Mouse (Mus musculus) stomach, postnatal 0 days (tissue): Measurements from ENCODE around the gene Snorc. TPM values are rescaled to one million over a fixed set of nuclear protein-coding genes. Genes with fewer than 3 reads are reported as not detected.
A peak's percentile ranks its signal among the peaks of the same experiment; 100 is the strongest.

Experiments used
- ATAC-seq: fragments of 200-750 bp; cut with Nextera tagmentation; 2 replicates; pipeline ENCODE4 v1.8.0; 2017; ENCODE audit not compliant: low FRiP score, low TSS enrichment
- DNase-seq: peaks from one replicate; pipeline ENCODE4 v3.0.0-alpha.2; 2016; ENCODE audit warnings: low spot score
- H3K27ac ChIP-seq: fragments of 300-500 bp; sonication (generic); replicated peaks from 2 replicates; pipeline ENCODE4 v1.5.1; 2014; ENCODE audit warnings: mild to moderate bottlenecking, control low read depth
- H3K27me3 ChIP-seq: fragments of 300-500 bp; sonication (generic); 2 replicates; pipeline ENCODE4 v1.6.1; 2014; ENCODE audit warnings: low read length; ENCODE audit not compliant: control insufficient read depth, insufficient read depth
- H3K36me3 ChIP-seq: fragments of 300-500 bp; sonication (generic); 2 replicates; pipeline ENCODE4 v1.6.1; 2014; ENCODE audit warnings: low read length, mixed read lengths; ENCODE audit not compliant: control insufficient read depth, insufficient read depth
- H3K4me1 ChIP-seq: fragments of 300-500 bp; sonication (generic); replicated peaks from 2 replicates; pipeline ENCODE4 v1.6.1; 2014; ENCODE audit warnings: antibody characterized with exemption; ENCODE audit not compliant: control insufficient read depth, insufficient read depth
- H3K4me2 ChIP-seq: fragments of 300-500 bp; sonication (generic); replicated peaks from 2 replicates; pipeline ENCODE4 v1.6.1; 2014; ENCODE audit warnings: low read depth, mild to moderate bottlenecking, control low read depth, moderate library complexity
- H3K4me3 ChIP-seq: fragments of 300-500 bp; sonication (generic); 2 replicates; pipeline ENCODE4 v1.5.1; 2014; ENCODE audit warnings: low read depth, low read length, control low read depth
- H3K9ac ChIP-seq: fragments of 300-500 bp; sonication (generic); 2 replicates; pipeline ENCODE4 v1.6.1; 2014; ENCODE audit warnings: mild to moderate bottlenecking, low read length, control low read depth, mixed read lengths
- H3K9me3 ChIP-seq: fragments of 300-500 bp; sonication (generic); 2 replicates; pipeline ENCODE4 v1.6.1; 2016; ENCODE audit warnings: low read length; ENCODE audit not compliant: control insufficient read depth
- CTCF ChIP-seq: IDR thresholded peaks from 2 replicates; pipeline ENCODE4 v1.5.1; 2016; ENCODE audit warnings: antibody characterized with exemption, low read depth, mild to moderate bottlenecking, moderate library complexity
- EP300 ChIP-seq: optimal IDR thresholded peaks from 2 replicates; pipeline ENCODE3; 2016; ENCODE audit warnings: antibody characterized with exemption
- WGBS: fragments of 180-500 bp; shearing (Covaris S2); extraction: QIAGEN DNeasy Blood & Tissue Kit; methylation state at CpG from one replicate; pipeline ENCODE4 v1.1.7; 2014; 5-methylcytosine and 5-hydroxymethylcytosine counted together
- polyA plus RNA-seq: library from polyadenylated mRNA; unstranded; fragments of >200 nt; fragmentation: Nextera tagmentation; extraction: Ambion mirVana; gene quantifications from 2 replicates; pipeline ENCODE4 v1.2.1, GENCODE M21; 2015

Snorc gene
- polyA plus RNA-seq, 1 experiment from 2014 or later: not detected

DNA sequence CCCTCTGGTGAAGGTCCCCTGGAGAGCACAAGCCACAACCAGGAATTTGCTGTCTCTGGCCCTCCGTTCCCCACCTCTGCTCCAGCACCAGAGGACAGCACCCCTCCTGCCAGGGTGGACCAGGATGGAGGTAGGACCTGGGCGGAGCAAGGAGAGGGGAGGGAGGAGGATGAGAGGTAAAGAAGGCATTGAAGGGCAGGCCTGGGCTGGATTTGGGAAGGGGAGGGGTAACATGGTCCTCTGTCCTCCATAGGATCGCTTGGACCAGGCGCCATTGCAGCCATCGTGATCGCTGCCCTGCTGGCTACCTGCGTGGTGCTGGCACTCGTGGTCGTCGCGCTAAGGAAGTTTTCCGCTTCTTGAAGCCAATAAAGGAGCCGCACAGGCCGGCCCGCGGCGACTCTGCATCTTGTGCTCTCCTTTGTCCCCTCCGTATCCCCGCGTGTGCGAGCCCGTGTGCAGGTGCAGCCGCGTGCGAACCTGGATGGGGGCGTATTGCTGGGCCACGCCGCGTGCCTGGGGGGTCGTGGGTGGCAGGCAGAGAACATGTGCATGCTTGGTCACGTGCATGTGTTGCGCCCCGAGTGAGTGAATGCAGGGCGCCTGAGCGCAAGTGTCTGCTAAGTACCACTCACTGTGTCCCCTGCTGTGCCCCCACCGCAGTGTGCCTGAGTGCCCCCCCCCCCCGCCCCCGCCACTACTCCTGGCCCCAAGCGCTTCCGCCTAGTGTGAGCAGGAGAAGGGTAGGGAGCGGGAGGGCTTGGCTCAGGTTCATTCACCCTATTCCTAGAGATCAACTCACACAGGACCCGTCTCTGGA lies 5.2 kb downstream of the Snorc start:
- Histone ChIP-seq H3K4me3 (0 out of 2 replicates have a peak overlapping the region, but pooled peaks have one; percentile 4), H3K4me1 (no peaks in the 10 kb centered on the region), H3K27ac (no peak overlapping the region), H3K36me3 (no peaks in the 10 kb centered on the region), H3K4me2 (peak overlapping the region; percentile 38), H3K9me3 (no peaks in the 10 kb centered on the region), H3K9ac (no peak overlapping the region), H3K27me3 (no peaks in the 10 kb centered on the region)
- DNase-seq (no peak), ATAC-seq (no peak; the same call in 1 of the 2 replicates)
- WGBS: 2% methylated on average over 36 of the region's 42 CpGs
- TF ChIP-seq EP300 (no peak), CTCF (no peak)

DNA sequence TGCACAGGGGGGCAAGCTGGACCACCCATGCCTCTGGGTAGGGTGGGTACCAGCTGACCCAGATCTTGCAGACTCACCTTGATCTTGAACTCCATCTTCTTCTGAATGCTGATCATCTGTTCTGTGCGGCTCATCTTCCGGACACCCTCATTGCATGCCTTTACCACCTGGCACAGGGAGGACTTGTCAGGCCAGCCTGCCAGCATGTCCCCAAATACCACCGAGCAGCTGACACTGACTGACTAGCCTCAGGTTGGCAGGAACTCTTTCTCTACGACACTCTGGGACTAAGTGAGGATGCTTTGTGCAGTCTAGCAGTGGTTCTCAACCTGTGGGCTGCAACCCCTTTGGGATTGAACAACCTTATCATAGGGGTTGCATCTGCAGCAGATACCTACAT lies 12.5 kb downstream of the Snorc start:
- Histone ChIP-seq H3K4me3 (no peak overlapping the region), H3K9ac (no peak overlapping the region), H3K4me2 (no peak overlapping the region), H3K4me1 (no peaks in the 10 kb centered on the region), H3K27ac (no peak overlapping the region), H3K9me3 (no peaks in the 10 kb centered on the region), H3K36me3 (no peaks in the 10 kb centered on the region), H3K27me3 (no peaks in the 10 kb centered on the region)
- ATAC-seq (no peak), DNase-seq (no peak)
- TF ChIP-seq CTCF (no peak), EP300 (no peak)
- WGBS: 83% methylated on average over 4 of the region's 4 CpGs

DNA sequence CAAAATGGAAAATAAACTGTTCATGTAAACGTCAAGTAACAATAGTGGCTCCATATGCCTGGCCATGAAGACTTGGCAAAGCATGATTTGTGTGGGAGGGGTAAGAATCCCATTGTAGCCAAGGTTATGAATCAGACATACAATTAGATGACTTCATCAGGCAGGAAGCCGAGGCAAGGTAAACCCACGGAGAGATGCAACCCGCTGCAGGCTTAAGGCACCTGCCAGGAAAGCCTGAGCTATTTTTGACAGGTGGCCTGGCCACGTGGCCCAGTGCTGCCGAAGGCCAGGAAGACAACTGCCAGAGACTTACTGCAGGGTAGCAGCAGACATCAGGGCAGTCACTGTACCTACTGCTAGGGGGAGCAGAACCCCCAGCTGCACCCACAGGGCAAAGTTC lies 16.3 kb downstream of the Snorc start:
- Histone ChIP-seq H3K27me3 (no peaks in the 10 kb centered on the region), H3K4me3 (no peak overlapping the region), H3K9me3 (no peaks in the 10 kb centered on the region), H3K27ac (no peak overlapping the region), H3K36me3 (no peaks in the 10 kb centered on the region), H3K9ac (no peak overlapping the region), H3K4me2 (no peak overlapping the region), H3K4me1 (no peaks in the 10 kb centered on the region)
- no peak for TF ChIP-seq EP300
- no peak for TF ChIP-seq CTCF
- no peak for DNase-seq
- ATAC-seq: no peak
- 32% methylated on average over 6 of the region's 6 CpGs for WGBS

DNA sequence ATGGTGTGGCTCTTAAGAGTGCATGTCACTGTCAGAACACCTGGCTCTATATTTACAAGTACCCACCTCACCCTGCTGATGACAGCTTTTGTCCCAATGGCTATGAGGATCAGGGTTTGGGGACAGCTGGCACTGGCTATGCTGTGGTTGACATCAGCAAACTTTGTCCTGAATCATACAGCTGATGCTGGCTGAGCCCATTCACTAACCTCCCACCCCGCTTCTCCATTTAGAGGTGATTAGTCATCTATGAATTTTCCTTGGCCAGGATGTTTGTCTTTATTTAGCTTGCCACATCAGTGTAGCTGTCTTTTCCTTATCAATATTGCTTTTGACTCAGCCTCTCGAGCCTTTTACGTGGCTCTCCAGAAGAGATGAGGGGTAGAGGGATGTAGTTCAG lies 22.2 kb downstream of the Snorc start:
- H3K27me3 ChIP-seq: no peaks in the 10 kb centered on the region
- H3K9ac ChIP-seq: no peak overlapping the region
- ATAC-seq (no peak), DNase-seq (no peak)
- H3K4me3 ChIP-seq: no peak overlapping the region
- no peaks in the 10 kb centered on the region for H3K36me3 ChIP-seq
- WGBS: 57% methylated on average over 3 of the region's 3 CpGs
- H3K27ac ChIP-seq: 0 out of 2 replicates have a peak overlapping the region, but pooled peaks have one; percentile 13
- H3K4me1 ChIP-seq: no peaks in the 10 kb centered on the region
- no peak for TF ChIP-seq CTCF
- TF ChIP-seq EP300: no peak
- no peaks in the 10 kb centered on the region for H3K9me3 ChIP-seq
- no peak overlapping the region for H3K4me2 ChIP-seq

DNA sequence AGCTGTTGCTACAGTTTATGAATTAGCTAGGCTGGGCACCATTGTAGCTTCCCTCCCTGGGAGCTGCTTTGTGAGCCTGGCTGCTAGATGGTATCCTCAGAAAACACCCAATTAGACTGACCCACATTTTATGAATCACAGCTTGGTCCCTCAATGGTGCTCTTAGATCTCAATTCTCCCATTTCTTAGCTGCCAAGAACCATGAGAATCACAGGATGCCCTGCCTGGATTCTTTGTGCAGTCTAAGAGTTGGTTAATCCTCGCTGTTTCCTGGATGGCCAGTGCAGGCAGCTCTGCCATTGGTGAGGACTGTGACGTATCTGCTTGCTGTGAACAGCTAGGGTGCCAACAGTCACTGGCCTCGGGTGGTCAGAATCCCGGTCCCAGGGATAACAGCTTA lies 23.5 kb downstream of the Snorc start:
- no peak for ATAC-seq
- TF ChIP-seq EP300 (no peak), CTCF (no peak)

DNA sequence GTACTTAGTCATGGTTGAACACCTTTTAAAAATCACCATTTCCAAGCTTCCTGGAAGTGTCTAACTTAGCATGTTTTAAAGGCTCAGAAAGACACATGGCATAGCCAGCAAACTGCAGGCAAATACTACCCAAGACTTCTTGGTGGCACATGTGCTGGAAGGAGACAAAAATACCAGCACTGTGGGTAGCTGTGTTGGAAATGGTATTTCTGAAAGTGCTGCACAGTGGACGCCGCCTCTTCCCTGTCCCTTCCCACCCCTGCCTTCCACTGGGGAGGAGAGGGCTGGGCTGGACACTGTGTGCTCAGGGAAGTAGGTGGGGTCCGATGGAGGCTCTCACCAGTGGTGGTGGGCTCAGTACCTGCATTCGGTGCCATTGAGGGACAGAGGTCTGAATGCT lies 35.5 kb downstream of the Snorc start:
- no peak for DNase-seq
- no peak for TF ChIP-seq EP300
- TF ChIP-seq CTCF: no peak
- H3K36me3 ChIP-seq: no peaks in the 10 kb centered on the region
- no peak overlapping the region for H3K9ac ChIP-seq
- no peak overlapping the region for H3K4me2 ChIP-seq
- WGBS: 95% methylated on average over 4 of the region's 4 CpGs
- H3K4me3 ChIP-seq: no peak overlapping the region
- no peak for ATAC-seq
- H3K27ac ChIP-seq: no peak overlapping the region
- peaks cover 6% of the 10 kb centered on the region; the same call in 1 of the 2 replicates for H3K4me1 ChIP-seq
- peaks cover 3% of the 10 kb centered on the region; the same call in 1 of the 2 replicates for H3K27me3 ChIP-seq
- no peaks in the 10 kb centered on the region for H3K9me3 ChIP-seq

More for the DNA sequence above, 23.5 kb downstream of the Snorc start:
- H3K36me3 ChIP-seq: no peaks in the 10 kb centered on the region
- no peak for DNase-seq
- H3K9ac ChIP-seq: no peak overlapping the region
- no peak overlapping the region for H3K4me2 ChIP-seq
- no peak overlapping the region for H3K27ac ChIP-seq
- WGBS: 72% methylated on average over 4 of the region's 4 CpGs
- H3K27me3 ChIP-seq: no peaks in the 10 kb centered on the region
- H3K4me3 ChIP-seq: no peak overlapping the region
- H3K9me3 ChIP-seq: no peaks in the 10 kb centered on the region
- no peaks in the 10 kb centered on the region for H3K4me1 ChIP-seq
